Mouse (Mus musculus): ENCODE measurements at regions not wholly inside any gene's neighbourhood (a gene's known extent, or its start where the extent isn't known, plus 50 kb on each side); places are given as distances from the start of the nearest gene placed in this dataset.
A peak's percentile ranks its signal among the peaks of the same experiment; 100 is the strongest.

DNA sequence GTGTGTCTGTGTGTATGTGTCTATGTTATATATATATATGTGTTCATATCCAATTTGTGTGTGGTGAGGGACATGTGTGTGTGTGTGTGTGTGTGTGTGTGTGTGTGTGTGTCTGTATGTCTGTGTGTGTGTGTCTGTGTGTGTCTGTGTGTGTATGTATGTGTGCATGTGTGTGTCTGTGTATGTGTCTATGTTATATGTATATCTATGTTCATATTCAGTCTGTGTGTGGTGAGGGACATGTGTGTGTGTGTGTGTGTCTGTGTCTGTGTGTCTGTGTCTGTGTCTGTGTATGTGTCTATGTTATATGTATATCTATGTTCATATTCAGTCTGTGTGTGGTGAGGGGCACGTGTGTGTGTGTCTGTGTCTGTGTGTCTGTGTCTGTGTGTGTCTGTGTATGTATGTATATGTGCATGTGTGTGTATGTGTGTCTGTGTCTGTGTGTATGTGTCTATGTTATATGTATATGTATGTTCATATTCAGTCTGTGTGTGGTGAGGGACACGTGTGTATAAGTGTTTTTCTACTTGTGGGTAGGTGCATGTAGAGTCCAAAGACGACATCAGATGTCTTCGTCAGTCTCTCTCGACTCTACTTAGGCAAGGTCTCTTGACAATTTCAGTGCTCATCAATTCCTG lies 370.5 kb upstream of the Slc7a11 start:
- DNase-seq (ENCODE audit: low read depth, low spot score): no peak

- DNase-seq (ENCODE audit: low read depth, low spot score): no peak
Measured at GRCm38 (mm10) chr3:50815716-50816115, 372.3 kb upstream of the Slc7a11 start.

GRCm38 (mm10) chr3:50816479-50816878 lies 373.1 kb upstream of the Slc7a11 start:
- peak; percentile 74 for DNase-seq (ENCODE audit: low read depth, low spot score)

DNA sequence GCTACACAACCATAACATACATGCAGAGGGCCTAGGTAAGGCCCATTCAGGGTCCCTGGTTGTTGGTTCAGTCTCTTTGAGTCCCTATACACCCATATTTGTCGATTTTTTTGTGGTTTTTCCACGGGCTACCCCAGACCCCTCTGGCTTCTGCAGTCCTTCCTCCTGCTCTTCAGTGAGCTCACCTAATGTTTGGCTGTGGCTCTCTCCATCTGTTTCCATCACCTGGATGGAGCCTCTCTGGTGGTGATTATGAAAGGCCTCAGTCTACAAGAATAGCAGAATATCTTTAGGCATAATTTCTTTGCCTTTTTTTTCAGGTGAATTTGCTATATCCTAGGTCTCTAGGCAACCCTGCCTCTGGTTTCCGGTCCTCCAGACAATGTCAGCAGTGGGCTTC lies 373.9 kb upstream of the Slc7a11 start:
- DNase-seq (ENCODE audit: low read depth, low spot score): no peak

DNA sequence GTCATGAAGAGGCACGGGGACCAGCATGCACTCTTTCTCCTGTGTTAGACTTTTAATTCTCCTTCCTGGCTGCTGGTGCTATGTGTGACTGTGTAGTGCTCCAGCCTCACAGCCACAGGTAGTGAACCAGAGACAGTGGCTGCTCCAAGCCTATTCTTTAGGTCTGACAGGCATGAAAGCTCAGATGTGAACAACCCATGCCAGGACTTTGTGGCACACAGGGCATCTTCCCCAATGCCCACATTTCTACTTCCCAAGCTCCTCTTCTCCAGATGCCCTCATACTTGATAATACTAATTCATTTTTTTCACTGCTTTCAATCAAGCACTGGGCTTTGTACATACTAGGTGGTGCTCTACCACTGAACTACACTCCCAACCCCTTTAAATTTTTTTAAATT lies 377.4 kb upstream of the Slc7a11 start:
- DNase-seq (ENCODE audit: low read depth, low spot score): no peak

DNA sequence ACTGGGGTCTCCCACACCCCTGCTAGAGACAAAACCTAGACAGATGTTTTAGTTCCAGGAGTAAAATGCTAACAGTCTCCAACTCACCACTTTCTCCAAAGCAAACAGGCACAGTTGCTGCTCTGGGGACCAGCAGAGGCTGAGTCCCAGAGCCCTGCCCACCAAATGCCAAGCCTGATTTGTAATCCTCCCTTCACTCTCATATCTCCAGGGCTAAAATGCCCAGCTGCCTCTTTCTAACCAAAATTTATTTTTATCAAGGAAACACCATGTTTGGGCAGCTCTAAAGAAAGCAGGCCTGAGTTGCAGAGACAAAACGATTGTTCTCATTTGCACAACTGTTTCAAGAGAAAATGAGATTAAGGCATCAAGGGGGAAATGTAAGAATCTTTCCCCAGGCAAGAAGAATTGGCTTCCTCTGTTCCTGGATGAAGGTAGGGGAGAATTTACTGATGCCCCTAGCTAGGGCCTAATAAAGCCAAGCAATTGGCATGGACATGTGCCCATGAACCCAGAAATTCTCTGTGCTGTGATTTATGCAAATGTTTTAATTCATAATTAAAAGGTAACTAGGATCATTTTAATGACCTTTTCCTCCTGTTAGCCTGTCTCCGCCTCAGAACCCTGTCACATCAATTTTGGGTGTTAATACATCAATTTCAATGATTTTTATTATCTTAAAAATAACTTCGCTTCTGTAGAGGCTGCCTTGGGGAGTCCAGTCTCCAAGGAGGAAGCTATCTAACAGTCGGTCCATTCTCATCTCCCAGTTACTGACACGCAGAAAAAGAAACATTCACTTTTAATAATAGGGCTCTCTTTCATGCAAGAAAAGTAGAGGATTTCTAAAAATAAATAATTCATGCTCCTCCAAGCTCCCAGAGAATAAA lies 382.4 kb upstream of the Slc7a11 start:
- no peak for DNase-seq (ENCODE audit: low read depth, low spot score)

DNA sequence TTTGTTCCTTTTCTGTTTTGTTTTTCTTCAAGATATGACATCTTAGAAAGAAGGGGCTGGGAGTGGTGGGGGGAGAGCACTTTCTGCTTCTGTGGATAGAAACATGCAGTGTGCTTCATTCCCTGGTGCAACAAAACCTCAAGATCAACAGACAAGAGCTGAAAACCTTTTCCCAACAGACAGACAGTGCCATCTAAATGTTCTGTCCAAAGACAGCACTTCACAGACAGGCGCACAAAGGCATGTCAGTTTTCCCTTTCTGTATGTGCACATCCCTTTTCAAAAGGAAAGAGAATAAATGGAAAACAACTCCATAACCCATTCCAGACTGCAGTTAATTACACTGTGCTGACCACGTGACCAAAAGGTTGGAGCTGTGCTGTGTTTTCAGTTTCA lies 383.0 kb upstream of the Slc7a11 start:
- no peak for DNase-seq (ENCODE audit: low read depth, low spot score)

GRCm38 (mm10) chr3:50829211-50829610 lies 385.8 kb upstream of the Slc7a11 start:
- DNase-seq (ENCODE audit: low read depth, low spot score): no peak

DNA sequence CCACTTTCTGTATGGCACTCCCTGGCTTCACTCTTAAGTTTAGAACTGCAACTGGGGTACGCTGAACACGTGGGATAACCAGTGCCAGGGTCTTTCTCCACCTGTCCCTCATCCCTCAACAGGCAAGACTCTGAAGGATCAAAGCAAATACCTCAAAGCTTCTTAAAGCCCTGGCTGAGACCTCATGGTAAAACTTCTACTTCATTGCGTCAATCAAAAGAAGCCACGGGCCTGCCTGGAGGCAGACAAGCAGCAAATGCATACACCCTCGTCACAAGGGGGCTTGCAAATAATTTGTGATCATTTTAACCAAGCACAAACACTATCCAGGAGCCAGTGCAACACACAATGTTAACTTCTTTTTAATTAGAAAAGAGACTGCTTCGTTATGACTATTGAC lies 387.0 kb upstream of the Slc7a11 start:
- no peak for DNase-seq (ENCODE audit: low read depth, low spot score)

GRCm38 (mm10) chr3:50830926-50831325 lies 387.5 kb upstream of the Slc7a11 start:
- no peak for DNase-seq (ENCODE audit: low read depth, low spot score)

GRCm38 (mm10) chr3:50842216-50842615 lies 382.0 kb upstream of the Noct start:
- peak; percentile 78 for DNase-seq (ENCODE audit: low read depth, low spot score)

GRCm38 (mm10) chr3:50844835-50845301 lies 379.4 kb upstream of the Noct start:
- no peak for DNase-seq (ENCODE audit: low read depth, low spot score)

DNA sequence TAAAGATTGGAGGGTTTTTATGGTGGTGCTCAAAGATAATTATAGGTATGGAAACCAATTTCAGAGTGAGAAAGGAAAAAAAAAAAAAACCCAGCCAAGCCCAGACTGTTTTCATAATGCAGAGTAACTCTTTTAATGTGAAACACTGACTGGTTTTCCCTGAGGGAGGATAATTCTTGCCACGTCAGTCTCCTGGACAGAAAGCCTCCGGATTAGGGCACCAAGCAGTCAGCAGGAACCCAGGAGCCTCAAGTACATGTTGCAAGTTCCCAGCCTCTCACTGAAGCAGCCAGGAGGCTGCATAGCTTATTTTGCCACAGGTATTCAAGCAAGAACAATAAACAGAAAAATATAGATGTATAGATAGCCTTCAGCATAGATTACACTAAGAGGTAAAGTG lies 378.9 kb upstream of the Noct start:
- DNase-seq (ENCODE audit: low read depth, low spot score): no peak

GRCm38 (mm10) chr3:50848528-50848927 lies 375.7 kb upstream of the Noct start:
- no peak for DNase-seq (ENCODE audit: low read depth, low spot score)

DNA sequence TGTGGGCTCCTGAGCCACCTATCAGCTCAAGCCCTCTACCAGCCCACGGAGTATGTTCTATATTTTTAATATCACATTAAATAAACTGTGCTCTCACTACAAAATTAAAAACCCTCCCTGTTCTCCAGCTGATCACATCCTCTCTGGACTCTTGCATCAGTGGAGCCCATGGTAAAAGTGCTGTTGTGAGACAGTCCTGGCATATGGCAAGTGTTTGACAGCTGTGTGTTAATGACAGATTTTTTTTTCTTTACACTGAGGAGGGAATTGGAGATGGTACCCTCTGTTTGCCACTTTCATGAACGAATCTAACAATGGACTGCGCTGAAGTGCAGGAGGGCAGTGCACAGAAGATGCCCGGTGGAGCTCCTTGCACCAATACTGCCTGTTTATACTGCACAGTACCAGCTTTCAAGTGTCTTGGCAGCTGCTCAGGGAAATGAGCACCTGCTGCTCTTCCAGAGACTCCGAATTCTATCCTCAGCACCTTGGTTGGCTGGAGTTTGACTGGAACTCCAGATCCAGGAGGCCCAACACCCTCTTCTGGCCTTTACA lies 373.1 kb upstream of the Noct start:
- no peak for DNase-seq (ENCODE audit: low read depth, low spot score)

- no peak for DNase-seq (ENCODE audit: low read depth, low spot score)
Measured at GRCm38 (mm10) chr3:50867105-50867504, 357.1 kb upstream of the Noct start.

GRCm38 (mm10) chr3:50869211-50869610 lies 355.0 kb upstream of the Noct start:
- DNase-seq (ENCODE audit: low read depth, low spot score): no peak

DNA sequence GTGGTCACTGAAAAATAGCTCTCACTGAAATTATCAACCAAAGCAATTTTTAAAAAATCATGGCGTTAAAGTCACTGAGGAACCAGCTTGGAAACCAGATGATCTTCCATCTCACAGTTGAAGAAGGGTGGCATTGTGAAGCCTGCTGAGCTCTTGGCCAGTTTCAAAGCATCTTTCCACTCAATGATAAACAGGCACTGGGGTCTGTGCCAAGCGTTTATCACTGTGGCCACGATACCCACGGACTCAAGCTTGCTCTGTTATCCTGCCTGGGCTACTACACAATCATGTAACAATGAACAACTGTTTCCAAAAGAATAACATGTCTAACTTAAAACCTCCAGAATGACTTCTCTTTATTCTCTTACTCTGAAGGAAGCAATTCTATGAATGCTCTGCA lies 345.2 kb upstream of the Noct start:
- no peak for DNase-seq (ENCODE audit: low read depth, low spot score)

DNA sequence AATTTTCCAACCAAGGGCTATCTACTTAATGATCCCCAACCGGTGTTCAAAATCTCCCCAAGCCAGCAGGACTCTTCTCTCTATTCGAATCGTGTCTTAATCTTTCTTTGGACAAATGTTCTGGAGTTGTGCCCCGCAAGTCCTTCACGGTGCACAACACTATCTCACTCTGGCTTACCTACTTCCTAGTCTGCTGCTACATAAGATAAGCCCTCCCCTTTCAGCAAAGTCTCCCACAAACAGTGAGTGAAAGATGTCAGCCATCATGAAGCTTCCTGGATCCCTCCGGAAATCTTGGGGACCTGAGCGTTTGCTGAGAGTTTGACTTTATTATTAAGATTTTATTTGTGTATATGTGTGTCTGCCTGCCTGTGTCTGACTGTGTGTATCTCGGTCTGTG lies 344.7 kb upstream of the Noct start:
- DNase-seq (ENCODE audit: low read depth, low spot score): no peak

- DNase-seq (ENCODE audit: low read depth, low spot score): no peak
Measured at GRCm38 (mm10) chr3:50881437-50882248, 342.6 kb upstream of the Noct start.

DNA sequence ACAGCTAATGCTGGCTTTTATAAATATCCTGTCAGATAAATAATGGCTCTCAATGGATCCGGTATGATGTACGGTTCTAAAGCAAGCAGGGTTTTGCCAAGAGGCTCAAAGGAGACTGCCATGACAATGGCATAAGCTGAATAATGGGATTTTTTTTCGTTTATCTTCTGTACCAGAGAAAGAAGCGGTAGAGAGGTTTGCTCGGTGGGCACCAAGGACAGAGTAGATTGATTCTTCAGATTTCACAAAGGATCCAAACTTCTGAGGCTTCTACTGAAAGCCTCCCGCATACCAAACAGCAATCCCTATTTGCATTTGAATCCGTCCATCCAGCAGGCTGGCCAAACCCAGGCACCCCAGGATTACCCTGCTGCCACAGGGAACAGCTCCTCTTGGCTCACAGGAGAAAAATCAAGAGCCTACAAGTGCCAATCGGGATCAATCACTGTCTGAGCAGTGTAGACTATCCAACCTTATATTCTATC lies 342.0 kb upstream of the Noct start:
- no peak for DNase-seq (ENCODE audit: low read depth, low spot score)

DNA sequence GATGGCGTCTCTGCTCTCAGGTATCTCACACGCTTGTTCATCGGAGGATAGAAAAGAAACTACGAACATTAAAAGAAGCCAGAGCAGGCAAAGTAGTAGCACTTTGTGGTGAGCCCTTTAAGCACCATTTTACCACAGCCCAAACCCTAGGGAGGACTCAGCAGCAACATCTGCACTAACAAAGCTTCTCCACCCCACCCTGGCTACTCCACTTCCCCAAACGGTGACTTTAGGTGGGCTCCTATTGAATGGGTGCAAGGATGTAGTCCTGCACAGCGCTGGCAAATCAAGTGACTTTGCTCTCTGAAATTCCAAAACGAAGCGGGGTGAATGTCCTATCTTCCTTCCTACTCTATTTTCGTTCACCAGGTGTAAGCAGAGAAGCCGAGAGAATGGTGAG lies 337.9 kb upstream of the Noct start:
- no peak for DNase-seq (ENCODE audit: low read depth, low spot score)
